Mouse (Mus musculus): ENCODE measurements around the gene Tbx4. TPM values are rescaled to one million over a fixed set of nuclear protein-coding genes. Genes with fewer than 3 reads are reported as not detected.

The Tbx4 gene
- total and polyA plus RNA-seq, 3 experiments, result not detected

DNA sequence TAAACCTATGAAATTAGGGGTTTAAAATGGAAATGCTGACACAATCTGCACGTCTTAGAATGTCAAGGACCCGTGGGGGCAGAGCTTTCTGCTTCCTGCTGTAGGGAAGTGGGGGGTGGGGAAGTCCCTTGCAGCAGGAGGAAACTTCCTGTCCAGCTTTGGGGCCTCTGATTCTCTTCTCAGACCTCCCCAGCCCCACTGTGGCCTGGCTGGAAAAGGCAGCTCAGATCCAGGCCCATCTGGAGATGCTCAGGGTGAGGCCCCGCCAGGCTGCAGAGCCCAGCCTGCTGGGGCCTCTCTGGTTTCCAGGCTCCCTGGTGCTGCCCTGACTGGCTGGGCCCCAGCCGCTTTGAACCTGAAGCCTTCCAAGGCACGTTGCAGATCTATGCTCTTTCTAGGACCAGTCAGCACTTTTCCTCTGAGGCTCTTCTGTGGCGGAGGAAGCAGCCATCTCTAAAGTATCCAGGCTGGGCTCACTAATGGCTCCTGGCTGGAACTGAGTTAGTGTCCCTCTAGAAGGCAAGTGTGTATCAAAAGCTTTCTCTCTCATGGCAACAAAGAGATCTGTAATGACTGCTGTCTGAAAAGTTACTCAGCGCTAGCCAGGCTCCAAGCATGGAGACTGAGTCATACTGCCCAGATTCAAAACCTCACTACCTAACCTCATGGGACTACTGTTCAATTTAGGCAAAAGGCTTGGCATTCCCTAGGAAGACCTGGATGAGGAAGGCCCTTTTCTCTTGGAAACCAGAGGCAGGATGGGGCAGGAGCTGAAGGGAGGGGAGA lies 55.8 kb downstream of the Tbx4 start:
- dilution Hi-C loops (cut with MboI; ENCODE audit: extremely low pct_ligation_motif_present, extremely low pct_unique_long_range_greater_than_20kb, low sequenced_read_pairs), result no loop called here

GRCm38 (mm10) chr11:85948765-85949164 lies 62.5 kb downstream of the Tbx4 start:
- TF ChIP-seq USF1 (IDR thresholded peaks at IDR 0.05; ENCODE audit: low read depth, low read length) (no peak), BHLHE40 (IDR thresholded peaks at IDR 0.05; ENCODE audit: low read depth, low read length) (peak; percentile 51), CTCF (conservative IDR thresholded peaks at IDR 0.05 in 1 of 2, IDR thresholded peaks at IDR 0.05 in 1 of 2; ENCODE audit: low read depth in 2 of 2, low read length in 2 of 2) (no peak), SIN3A (IDR thresholded peaks at IDR 0.05; ENCODE audit: low read length) (no peak), CHD2 (IDR thresholded peaks at IDR 0.05; ENCODE audit: low read length) (no peak)
- Histone ChIP-seq H3K9me3 (replicated peaks; ENCODE audit: low read length) (no peaks in the 10 kb centered on the region), H3K4me1 (ENCODE audit: control insufficient read depth in 1 of 2, insufficient read depth in 2 of 2) (peaks cover 2 to 9% of the 10 kb centered on the region in 2 experiments; a peak in 2 of 4 replicates), H3K79me2 (replicated peaks; ENCODE audit: control insufficient read depth, extremely low read depth, insufficient read depth, poor library complexity, severe bottlenecking) (no peaks in the 10 kb centered on the region), H3K36me3 (replicated peaks in 1 of 2; ENCODE audit: control insufficient read depth in 1 of 2, insufficient read depth in 1 of 2, low read length in 1 of 2) (no peaks in the 10 kb centered on the region), H3K27me3 (replicated peaks) (no peaks in the 10 kb centered on the region), H3K27ac (ENCODE audit: insufficient read depth, low read depth) (no peak overlapping the region), H3K9ac (ENCODE audit: insufficient read depth, low read depth) (no peak overlapping the region), H3K4me3 (replicated peaks in 1 of 3; ENCODE audit: low read depth in 2 of 3, low read length in 2 of 3, poor library complexity in 1 of 3) (no peak overlapping the region), H3K4me2 (ENCODE audit: insufficient read depth, low read depth, poor library complexity, severe bottlenecking) (no peak overlapping the region)
- DNase-seq (ENCODE audit: extremely low read depth), result no peak
- in situ Hi-C loops (cut with MboI; ENCODE audit: low pct_ligation_motif_present, low pct_unique_long_range_greater_than_20kb, low sequenced_read_pairs), result no loop called here
- dilution Hi-C loops (cut with MboI; ENCODE audit: extremely low pct_ligation_motif_present, extremely low pct_unique_long_range_greater_than_20kb, low sequenced_read_pairs), result no loop called here

More for the DNA sequence above, 55.8 kb downstream of the Tbx4 start:
- Histone ChIP-seq H3K79me2 (replicated peaks; ENCODE audit: control insufficient read depth, extremely low read depth, insufficient read depth, poor library complexity, severe bottlenecking) (no peaks in the 10 kb centered on the region), H3K27me3 (replicated peaks) (no peaks in the 10 kb centered on the region), H3K4me2 (ENCODE audit: insufficient read depth, low read depth, poor library complexity, severe bottlenecking) (no peak overlapping the region), H3K4me1 (ENCODE audit: control insufficient read depth in 1 of 2, insufficient read depth in 2 of 2) (peaks cover 11 to 17% of the 10 kb centered on the region in 2 experiments), H3K27ac (ENCODE audit: insufficient read depth, low read depth) (no peak overlapping the region), H3K9me3 (replicated peaks; ENCODE audit: low read length) (no peaks in the 10 kb centered on the region), H3K36me3 (replicated peaks in 1 of 2; ENCODE audit: control insufficient read depth in 1 of 2, insufficient read depth in 1 of 2, low read length in 1 of 2) (no peaks in the 10 kb centered on the region), H3K4me3 (replicated peaks in 1 of 3; ENCODE audit: low read depth in 2 of 3, low read length in 2 of 3, poor library complexity in 1 of 3) (no peak overlapping the region), H3K9ac (ENCODE audit: insufficient read depth, low read depth) (peak overlapping the region; percentile 22; the same call in 1 of the 2 replicates)
- TF ChIP-seq CHD2 (IDR thresholded peaks at IDR 0.05; ENCODE audit: low read length), result peak; percentile 71
- no peak for TF ChIP-seq MAZ (IDR thresholded peaks at IDR 0.05; ENCODE audit: low read depth, low read length)
- no peak for TF ChIP-seq MYC (IDR thresholded peaks at IDR 0.05; ENCODE audit: low read depth, low read length)
- no peak for TF ChIP-seq PAX5 (IDR thresholded peaks at IDR 0.05; ENCODE audit: low read length)
- no peak for TF ChIP-seq CHD1 (IDR thresholded peaks at IDR 0.05; ENCODE audit: low read depth, low read length)
- peak; percentile 24; the same call in 1 of the 2 replicates for TF ChIP-seq EP300 (IDR thresholded peaks at IDR 0.05; ENCODE audit: low read length)
- TF ChIP-seq NELFE (IDR thresholded peaks at IDR 0.05; ENCODE audit: low read depth, low read length), result no peak
- no peak for TF ChIP-seq ZC3H11A (IDR thresholded peaks at IDR 0.05; ENCODE audit: low read depth, low read length)
- TF ChIP-seq GABPA (IDR thresholded peaks at IDR 0.05; ENCODE audit: insufficient replicate concordance, low read depth, low read length), result no peak
- 0 out of 2 replicates have a peak, but pooled peaks have one; percentile 19 for TF ChIP-seq UBTF (IDR thresholded peaks at IDR 0.05; ENCODE audit: low read depth, low read length)
- TF ChIP-seq MAFK (IDR thresholded peaks at IDR 0.05; ENCODE audit: insufficient replicate concordance, low read length), result 0 out of 2 replicates have a peak, but pooled peaks have one; percentile 11
- peak; percentile 70 for TF ChIP-seq ELF1 (IDR thresholded peaks at IDR 0.05; ENCODE audit: low read depth, low read length)
- no peak for TF ChIP-seq POLR2AphosphoS2 (IDR thresholded peaks at IDR 0.05; ENCODE audit: low read depth, low read length)
- TF ChIP-seq SIN3A (IDR thresholded peaks at IDR 0.05; ENCODE audit: low read length), result no peak
- TF ChIP-seq ETS1 (conservative IDR thresholded peaks at IDR 0.05; ENCODE audit: low read depth, low read length), result no peak
- TF ChIP-seq HCFC1 (IDR thresholded peaks at IDR 0.05; ENCODE audit: low read depth, low read length), result no peak; the same call in 1 of the 2 replicates
- peak; percentile 42; the same call in 1 of the 2 replicates for TF ChIP-seq BHLHE40 (IDR thresholded peaks at IDR 0.05; ENCODE audit: low read depth, low read length)
- TF ChIP-seq E2F4 (IDR thresholded peaks at IDR 0.05; ENCODE audit: insufficient replicate concordance, low read depth, low read length), result no peak
- no peak for TF ChIP-seq SMC3 (IDR thresholded peaks at IDR 0.05; ENCODE audit: low read depth, low read length)
- no peak for TF ChIP-seq RCOR1 (conservative IDR thresholded peaks at IDR 0.05; ENCODE audit: low read depth, low read length)
- in situ Hi-C loops (cut with MboI; ENCODE audit: low pct_ligation_motif_present, low pct_unique_long_range_greater_than_20kb, low sequenced_read_pairs), result loop anchor here (5.0 kb wide), 1 partner anchor 40 kb away; no protein-coding TSS in a partner anchor
- peak; percentile 75 for DNase-seq (ENCODE audit: extremely low read depth)
